Mouse (Mus musculus) MN1 (cell line): ENCODE results near the gene Prkn.

Experiments used
- DNase-seq: peaks from one replicate; pipeline ENCODE4 v3.0.0-alpha.2; 2016; ENCODE audit warnings: low spot score

Gene Prkn

GRCm38 (mm10) chr17:11740716-11741115 is 900.5 kb downstream of the Prkn start:
- peak; percentile 30 for DNase-seq

- DNase-seq, result no peak
These were observed 901.0 kb downstream of the Prkn start for GRCm38 (mm10) chr17:11741161-11741560.

- DNase-seq, result no peak
These were observed 911.1 kb downstream of the Prkn start for GRCm38 (mm10) chr17:11751251-11751650.

GRCm38 (mm10) chr17:11752686-11753085 is 912.5 kb downstream of the Prkn start:
- no peak for DNase-seq

- no peak for DNase-seq
These were observed 924.9 kb downstream of the Prkn start for GRCm38 (mm10) chr17:11765117-11765516.

GRCm38 (mm10) chr17:11765581-11765980 is 925.4 kb downstream of the Prkn start:
- DNase-seq, result no peak

GRCm38 (mm10) chr17:11767301-11767700 is 927.1 kb downstream of the Prkn start:
- no peak for DNase-seq

- no peak for DNase-seq
These were observed 928.2 kb downstream of the Prkn start for GRCm38 (mm10) chr17:11768345-11768744.

GRCm38 (mm10) chr17:11768971-11769370 is 928.8 kb downstream of the Prkn start:
- no peak for DNase-seq

GRCm38 (mm10) chr17:11769513-11769912 is 929.3 kb downstream of the Prkn start:
- no peak for DNase-seq

GRCm38 (mm10) chr17:11779547-11779946 is 939.4 kb downstream of the Prkn start:
- DNase-seq, result no peak

GRCm38 (mm10) chr17:11780005-11780404 is 939.8 kb downstream of the Prkn start:
- DNase-seq, result no peak

GRCm38 (mm10) chr17:11780805-11781481 is 940.8 kb downstream of the Prkn start:
- no peak for DNase-seq

- DNase-seq, result no peak
These were observed 948.2 kb downstream of the Prkn start for GRCm38 (mm10) chr17:11788270-11788936.

- DNase-seq, result no peak
These were observed 955.8 kb downstream of the Prkn start for GRCm38 (mm10) chr17:11795979-11796378.

GRCm38 (mm10) chr17:11801226-11801625 is 961.0 kb downstream of the Prkn start:
- DNase-seq, result no peak

- DNase-seq, result no peak
These were observed 967.1 kb downstream of the Prkn start for GRCm38 (mm10) chr17:11807280-11807679.

- DNase-seq, result no peak
These were observed 977.7 kb downstream of the Prkn start for GRCm38 (mm10) chr17:11817886-11818285.

- DNase-seq, result no peak
These were observed 979.3 kb downstream of the Prkn start for GRCm38 (mm10) chr17:11819506-11819905.

- DNase-seq, result no peak
These were observed 980.6 kb downstream of the Prkn start for GRCm38 (mm10) chr17:11820757-11821156.

- DNase-seq, result no peak
These were observed 989.3 kb downstream of the Prkn start for GRCm38 (mm10) chr17:11829501-11829900.

GRCm38 (mm10) chr17:11837121-11837520 is 996.9 kb downstream of the Prkn start:
- DNase-seq, result no peak

GRCm38 (mm10) chr17:11844436-11844835 is 1004.3 kb downstream of the Prkn start:
- DNase-seq, result no peak

GRCm38 (mm10) chr17:11844989-11845388 is 1004.8 kb downstream of the Prkn start:
- DNase-seq, result no peak
